Mouse (Mus musculus): ENCODE results near the gene Ttll1. TPM values are rescaled to one million over a fixed set of nuclear protein-coding genes. Genes with fewer than 3 reads are reported as not detected.

Ttll1 gene
- 11.2 and 13.9 TPM in 2 replicates for polyA plus RNA-seq (2015; fragmentation: Nextera tagmentation; extraction: Ambion mirVana)

GRCm38 (mm10) chr15:83510805-83511405 is at the start of gene Ttll1:
Gene Ttll1 (minus strand): TSS chr15:83510893.

GRCm38 (mm10) chr15:83526424-83527091 is 15.9 kb upstream of the Ttll1 start, which contains the start of gene Bik:
Gene Bik (plus strand): TSS chr15:83526862.

GRCm38 (mm10) chr15:83464083-83464904 is 46.4 kb downstream of the Ttll1 start, which contains the start of gene Pacsin2:
Gene Pacsin2 (minus strand): TSS chr15:83464606.

Small RNA genes within 50 kb of the gene (microRNA-seq; reads per million reads assigned to microRNA genes)
- gene Gm24575 = 0 reads per million in 2 experiments

Other genes with a start within 250 kb of the Ttll1 start
- 26.4 and 27.2 TPM in 2 replicates for gene Arfgap3, start 160.6 kb downstream of the Ttll1 start, polyA plus RNA-seq (2015; fragmentation: Nextera tagmentation; extraction: Ambion mirVana)
- gene Pacsin2, start 46.3 kb downstream of the Ttll1 start, polyA plus RNA-seq (2015; fragmentation: Nextera tagmentation; extraction: Ambion mirVana) = 37.4 and 38.3 TPM in 2 replicates
- gene Bik, start 16.0 kb upstream of the Ttll1 start, polyA plus RNA-seq (2015; fragmentation: Nextera tagmentation; extraction: Ambion mirVana) = 3.5 and 4.1 TPM in 2 replicates
- 72.7 and 202 TPM in 2 replicates for gene Tspo, start 52.7 kb upstream of the Ttll1 start, polyA plus RNA-seq (2015; fragmentation: Nextera tagmentation; extraction: Ambion mirVana)
- gene Mcat, start 52.9 kb upstream of the Ttll1 start, polyA plus RNA-seq (2015; fragmentation: Nextera tagmentation; extraction: Ambion mirVana) = 35.8 and 38.3 TPM in 2 replicates
- 13.1 and 13.3 TPM in 2 replicates for gene Ttll12, start 84.3 kb upstream of the Ttll1 start, polyA plus RNA-seq (2015; fragmentation: Nextera tagmentation; extraction: Ambion mirVana)
- 1.1 and 1.3 TPM in 2 replicates for gene Scube1, start 214.1 kb upstream of the Ttll1 start, polyA plus RNA-seq (2015; fragmentation: Nextera tagmentation; extraction: Ambion mirVana)